Mouse (Mus musculus): Measurements from ENCODE around the gene Ackr4.

Gene Ackr4

DNA sequence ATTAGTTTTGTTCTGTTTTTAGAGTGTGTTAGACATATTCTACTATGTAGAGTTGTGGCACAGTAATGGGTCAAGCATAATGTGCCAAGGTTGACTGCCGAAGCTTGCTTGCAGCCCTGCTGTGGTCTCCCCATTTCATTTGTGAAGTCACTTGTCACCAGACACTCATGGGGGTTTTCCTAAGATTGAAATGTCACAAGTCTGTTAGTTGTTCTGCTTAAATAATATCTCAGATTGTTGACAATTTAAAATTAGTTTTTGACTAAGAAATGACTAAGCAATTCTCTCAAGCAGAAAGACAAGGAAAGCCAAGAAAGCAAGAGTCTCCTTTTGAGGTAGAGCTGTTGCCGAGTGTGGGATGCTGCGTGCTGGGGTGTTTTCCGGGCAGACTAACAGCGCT is 33.8 kb downstream of the Ackr4 start:
- no peak for DNase-seq (ENCODE audit: low read depth, low spot score)
- Histone ChIP-seq H3K36me3 (ENCODE audit: control insufficient read depth, insufficient read depth, low read length, poor library complexity, severe bottlenecking) (peaks cover 2% of the 10 kb centered on the region; the same call in 1 of the 2 replicates), H3K27me3 (ENCODE audit: control insufficient read depth, insufficient read depth, low read length, poor library complexity, severe bottlenecking) (no peaks in the 10 kb centered on the region)

DNA sequence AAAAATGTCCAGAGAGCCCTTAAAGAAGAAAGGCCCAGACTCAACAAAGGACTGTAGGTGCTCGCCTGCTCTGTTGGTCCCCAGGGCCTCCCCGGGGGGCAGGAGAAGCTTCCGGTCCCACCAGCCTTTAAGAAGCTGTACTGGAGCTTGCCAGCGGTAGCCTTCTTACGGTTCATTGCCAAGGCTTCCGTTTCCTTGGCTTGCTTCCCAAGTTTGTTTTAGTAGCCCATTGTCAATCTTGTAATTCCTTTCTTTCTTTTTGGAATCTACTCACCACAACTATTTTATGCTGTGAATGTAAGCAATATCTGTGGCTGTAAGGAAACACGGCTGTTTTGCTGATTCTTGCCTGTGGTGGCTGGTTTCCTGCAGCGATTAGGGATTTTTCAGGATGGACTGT is 38.2 kb downstream of the Ackr4 start:
- DNase-seq (ENCODE audit: low read depth, low spot score): no peak

DNA sequence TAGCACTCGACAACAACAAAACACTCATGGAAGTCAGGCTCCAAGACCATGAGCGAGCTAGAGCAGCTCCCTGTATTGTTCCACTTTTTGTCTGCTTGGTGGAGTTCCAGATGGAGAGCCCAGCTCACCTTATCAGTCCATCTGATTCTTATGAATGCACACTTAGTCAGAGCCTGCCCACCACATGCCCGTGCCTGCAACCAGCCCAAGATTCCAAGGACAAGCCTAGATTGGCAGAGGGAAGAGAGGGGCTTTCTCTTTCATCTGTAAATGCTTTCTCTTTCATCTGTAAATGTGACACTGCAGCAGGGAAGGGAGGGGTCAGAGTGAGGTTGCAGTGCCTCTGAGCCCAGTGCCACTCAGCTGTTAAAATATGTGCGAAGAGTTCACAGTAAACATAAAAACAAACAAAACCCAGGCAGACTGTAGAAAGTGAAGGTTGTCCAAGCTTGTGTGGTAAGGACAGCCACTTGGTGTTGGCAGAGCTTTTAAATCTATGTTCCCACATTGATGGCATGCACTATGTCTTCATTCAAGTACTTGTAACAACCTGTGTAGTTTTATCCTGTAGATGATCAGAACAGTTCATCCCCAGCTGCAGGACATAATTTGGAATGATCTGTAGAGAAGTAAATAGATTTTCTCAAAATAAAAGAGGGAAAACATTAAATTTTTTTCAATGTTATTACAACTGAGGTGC is 40.9 kb downstream of the Ackr4 start:
- DNase-seq (ENCODE audit: low read depth, low spot score): no peak
- Histone ChIP-seq H3K36me3 (ENCODE audit: control insufficient read depth, insufficient read depth, low read length, poor library complexity, severe bottlenecking) (peaks cover 3% of the 10 kb centered on the region; the same call in 1 of the 2 replicates), H3K27me3 (ENCODE audit: control insufficient read depth, insufficient read depth, low read length, poor library complexity, severe bottlenecking) (no peaks in the 10 kb centered on the region)

More for the DNA sequence above, 38.2 kb downstream of the Ackr4 start:
- Histone ChIP-seq H3K27me3 (ENCODE audit: control insufficient read depth, insufficient read depth, low read length, poor library complexity, severe bottlenecking) (no peaks in the 10 kb centered on the region), H3K36me3 (ENCODE audit: control insufficient read depth, insufficient read depth, low read length, poor library complexity, severe bottlenecking) (peaks cover 5% of the 10 kb centered on the region)

DNA sequence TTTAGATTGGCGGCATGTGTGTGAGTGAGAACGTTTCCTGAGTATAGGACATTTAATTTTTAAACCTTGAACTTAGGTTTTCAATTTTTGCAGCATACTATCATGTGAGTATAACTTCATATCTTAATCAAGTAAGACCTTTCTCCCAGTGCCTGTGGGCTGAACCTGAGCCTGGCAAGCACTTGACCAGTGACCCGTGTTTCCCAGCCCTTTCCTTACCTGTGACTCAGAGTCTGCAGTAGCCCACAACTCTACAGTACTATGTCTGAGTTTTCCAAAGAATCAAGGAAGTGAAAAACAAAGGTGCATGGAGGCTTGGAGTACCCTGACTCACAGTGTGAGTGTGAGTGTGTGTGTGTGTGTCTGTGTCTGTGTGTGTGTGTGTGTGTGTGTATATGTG is 46.7 kb downstream of the Ackr4 start:
- peaks cover 5% of the 10 kb centered on the region; the same call in 1 of the 2 replicates for H3K36me3 ChIP-seq (ENCODE audit: control insufficient read depth, insufficient read depth, low read length, poor library complexity, severe bottlenecking)
- no peaks in the 10 kb centered on the region for H3K27me3 ChIP-seq (ENCODE audit: control insufficient read depth, insufficient read depth, low read length, poor library complexity, severe bottlenecking)
- no peak for DNase-seq (ENCODE audit: low read depth, low spot score)

DNA sequence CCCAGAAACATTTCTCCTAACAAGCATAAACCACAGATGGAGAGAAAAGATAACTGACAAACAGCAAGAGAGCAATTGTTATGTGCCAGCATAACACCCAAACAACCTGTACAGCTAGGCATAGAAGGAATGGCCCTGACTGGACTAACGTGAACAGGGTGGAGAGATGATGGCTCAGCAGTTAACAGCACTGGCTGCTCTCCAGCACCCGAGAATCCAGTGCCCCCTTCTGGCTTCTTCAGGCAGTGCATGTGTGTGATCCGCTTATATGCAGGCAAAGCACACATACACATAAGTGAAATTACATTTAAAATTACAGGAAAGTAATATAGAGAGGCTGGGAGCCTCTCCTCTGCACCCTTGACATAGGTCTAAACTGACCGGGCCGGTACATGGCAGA is 47.4 kb downstream of the Ackr4 start:
- peak; percentile 73 for DNase-seq (ENCODE audit: low read depth, low spot score)
- Histone ChIP-seq H3K27me3 (ENCODE audit: control insufficient read depth, insufficient read depth, low read length, poor library complexity, severe bottlenecking) (no peaks in the 10 kb centered on the region), H3K36me3 (ENCODE audit: control insufficient read depth, insufficient read depth, low read length, poor library complexity, severe bottlenecking) (peaks cover 5% of the 10 kb centered on the region; the same call in 1 of the 2 replicates)

DNA sequence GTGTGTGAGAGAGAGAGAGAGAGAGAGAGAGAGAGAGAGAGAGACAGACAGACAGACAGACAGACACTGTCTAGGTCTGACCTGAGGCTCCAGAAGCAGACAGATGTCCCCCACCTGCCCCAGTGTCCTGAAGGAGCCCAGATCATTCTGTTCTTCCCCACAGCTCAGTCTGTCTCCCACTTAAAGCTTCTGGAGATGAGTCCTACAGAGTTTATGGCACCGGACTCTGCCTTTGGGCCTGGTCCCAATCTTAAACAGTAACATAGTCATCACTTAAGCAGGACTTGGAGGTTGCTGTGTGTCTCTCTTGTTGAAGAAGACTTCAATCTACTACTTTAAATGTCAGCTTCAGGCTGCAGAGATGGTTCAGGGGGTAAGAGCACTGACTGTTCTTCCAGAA is 48.0 kb downstream of the Ackr4 start:
- DNase-seq (ENCODE audit: low read depth, low spot score): no peak
- Histone ChIP-seq H3K27me3 (ENCODE audit: control insufficient read depth, insufficient read depth, low read length, poor library complexity, severe bottlenecking) (no peaks in the 10 kb centered on the region), H3K36me3 (ENCODE audit: control insufficient read depth, insufficient read depth, low read length, poor library complexity, severe bottlenecking) (peaks cover 3% of the 10 kb centered on the region; the same call in 1 of the 2 replicates)

DNA sequence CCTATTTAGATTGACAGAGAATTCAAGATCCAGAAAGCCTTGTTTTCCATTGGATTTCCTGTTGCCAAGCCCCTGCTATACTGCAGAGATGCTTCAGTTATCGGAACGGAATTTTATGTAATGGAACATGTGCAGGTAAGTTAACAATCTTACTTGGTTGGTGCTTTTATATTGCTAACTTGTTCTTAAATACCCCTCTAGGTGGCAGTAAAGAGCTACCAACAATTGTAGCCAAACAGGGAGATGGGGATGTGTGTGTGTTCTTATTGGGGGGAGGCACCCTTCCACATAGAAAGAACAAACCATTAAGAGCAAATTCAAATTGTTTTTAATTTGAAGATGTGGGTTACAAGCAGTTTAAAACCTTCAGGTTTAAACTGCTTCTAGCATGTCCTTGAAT is 50.9 kb downstream of the Ackr4 start:
- Histone ChIP-seq H3K36me3 (ENCODE audit: control insufficient read depth, insufficient read depth, low read length, poor library complexity, severe bottlenecking) (0 out of 2 replicates have a peak, but pooled peaks cover 2% of the 10 kb centered on the region), H3K27me3 (ENCODE audit: control insufficient read depth, insufficient read depth, low read length, poor library complexity, severe bottlenecking) (no peaks in the 10 kb centered on the region)
- DNase-seq (ENCODE audit: low read depth, low spot score): peak; percentile 63

DNA sequence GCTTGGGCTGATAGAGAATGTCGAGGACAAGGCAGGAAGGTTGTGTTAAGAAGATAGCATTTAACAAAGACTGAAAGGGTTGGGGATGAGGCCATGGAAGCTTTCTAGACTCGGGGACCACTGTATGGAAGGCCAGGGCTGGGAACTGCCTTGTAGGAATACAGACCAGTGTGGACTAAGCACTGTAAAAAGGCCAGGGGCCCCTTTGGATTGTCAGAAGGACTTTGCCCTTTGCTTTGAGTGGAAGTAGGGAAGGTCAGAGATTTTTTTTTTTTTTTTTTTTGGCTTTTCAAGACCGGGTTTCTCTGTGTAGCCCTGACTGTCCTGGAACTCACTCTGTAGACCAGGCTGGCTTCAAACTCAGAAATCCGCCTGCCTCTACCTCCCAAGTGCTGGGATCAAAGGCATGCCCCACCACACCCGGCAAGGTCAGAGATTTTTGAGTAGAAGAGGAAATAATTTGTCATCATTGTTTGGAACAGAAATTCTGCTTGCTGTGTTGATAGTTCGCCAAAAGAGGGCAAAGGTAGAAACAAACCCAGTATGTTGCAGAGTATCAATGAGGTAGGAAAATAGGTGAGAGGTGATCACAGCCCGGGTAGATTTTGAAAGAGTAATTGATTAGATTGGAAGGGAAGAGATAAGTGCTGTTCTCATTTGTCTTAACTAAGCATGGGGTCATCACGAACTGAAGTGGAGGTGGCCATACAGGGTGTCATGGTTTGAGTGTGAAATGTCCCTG is 55.7 kb downstream of the Ackr4 start:
- no peaks in the 10 kb centered on the region for H3K27me3 ChIP-seq (ENCODE audit: control insufficient read depth, insufficient read depth, low read length, poor library complexity, severe bottlenecking)
- no peak for DNase-seq (ENCODE audit: low read depth, low spot score)
- 0 out of 2 replicates have a peak, but pooled peaks cover 2% of the 10 kb centered on the region for H3K36me3 ChIP-seq (ENCODE audit: control insufficient read depth, insufficient read depth, low read length, poor library complexity, severe bottlenecking)

DNA sequence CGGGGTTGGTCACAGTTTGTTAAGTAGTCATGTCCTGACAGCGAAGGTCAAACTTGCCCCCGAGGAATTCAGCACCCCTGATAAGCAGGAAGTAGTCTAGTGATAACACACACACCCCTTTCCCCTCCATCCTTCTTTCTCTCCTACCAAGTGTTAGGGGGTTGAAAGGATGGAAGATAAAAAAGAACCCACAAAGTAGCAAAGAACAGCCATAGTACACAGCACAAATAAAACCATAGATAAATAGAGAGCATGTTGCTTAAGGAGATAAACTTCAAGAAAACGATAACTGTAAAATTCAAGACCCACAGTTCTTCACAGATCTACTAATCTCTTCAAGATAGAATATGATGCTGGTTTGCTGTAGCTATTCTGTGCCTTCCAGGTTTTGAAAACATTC is 56.5 kb downstream of the Ackr4 start:
- 0 out of 2 replicates have a peak, but pooled peaks cover 2% of the 10 kb centered on the region for H3K36me3 ChIP-seq (ENCODE audit: control insufficient read depth, insufficient read depth, low read length, poor library complexity, severe bottlenecking)
- DNase-seq (ENCODE audit: low read depth, low spot score): no peak
- no peaks in the 10 kb centered on the region for H3K27me3 ChIP-seq (ENCODE audit: control insufficient read depth, insufficient read depth, low read length, poor library complexity, severe bottlenecking)

DNA sequence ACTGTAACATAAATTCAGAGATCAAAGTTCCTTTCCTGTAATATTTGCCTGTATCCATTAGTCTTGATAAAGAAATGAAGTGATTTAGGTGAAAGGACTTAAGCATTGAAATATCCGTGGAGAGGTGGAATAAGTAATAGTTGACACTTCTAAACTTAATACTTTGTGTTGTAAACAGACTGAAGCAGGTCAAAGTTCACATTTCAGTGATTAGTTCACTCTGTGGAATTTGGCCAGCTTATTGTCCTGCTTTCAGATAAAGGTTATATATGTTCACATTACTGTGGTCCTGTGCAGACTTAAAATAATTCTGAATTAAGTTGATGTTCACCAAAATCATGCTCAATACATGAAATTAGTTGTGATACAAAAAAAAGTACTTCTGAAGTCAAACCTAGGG is 62.2 kb downstream of the Ackr4 start:
- no peak for DNase-seq (ENCODE audit: low read depth, low spot score)
- H3K27me3 ChIP-seq (ENCODE audit: control insufficient read depth, insufficient read depth, low read length, poor library complexity, severe bottlenecking): no peaks in the 10 kb centered on the region
- H3K36me3 ChIP-seq (ENCODE audit: control insufficient read depth, insufficient read depth, low read length, poor library complexity, severe bottlenecking): no peaks in the 10 kb centered on the region

DNA sequence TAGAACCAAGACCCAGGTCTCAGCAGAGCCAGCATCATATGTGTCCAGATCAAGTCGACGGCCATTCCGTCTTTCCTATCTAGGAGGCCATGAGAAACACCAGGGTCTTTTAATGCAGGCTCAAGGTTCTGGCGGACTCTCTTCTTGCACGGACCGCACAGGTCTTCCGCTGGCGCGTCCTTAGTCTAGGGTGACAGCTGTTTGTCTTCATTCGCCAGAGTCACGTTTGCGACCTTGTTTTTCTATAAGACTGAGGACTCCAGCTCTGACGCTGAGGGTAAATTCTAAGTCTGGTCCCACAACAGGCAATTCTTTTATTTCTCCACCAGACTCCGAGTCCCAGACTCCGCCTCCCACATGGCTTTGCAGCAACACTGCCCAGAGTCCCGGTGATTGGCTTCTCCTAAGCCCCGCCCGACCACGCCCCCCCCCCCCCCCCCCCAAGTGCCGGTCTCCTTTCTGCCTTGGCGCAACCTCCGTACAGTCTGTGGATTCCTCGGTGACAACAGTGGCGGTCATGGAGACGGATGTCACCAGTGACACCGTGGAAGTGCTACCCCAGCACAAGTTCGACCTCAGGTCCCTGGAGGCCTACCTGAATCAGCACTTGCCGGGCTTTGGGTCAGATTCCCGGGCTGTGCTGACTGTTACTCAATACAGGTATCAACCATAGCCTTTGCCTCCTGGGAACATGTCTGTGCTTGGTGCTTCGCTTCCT is 63.3 kb downstream of the Ackr4 start, which contains the start of gene Acad11:
Gene Acad11, plus strand, starts transcription at position 134 of the 718 bp plus-strand sequence.
- H3K27me3 ChIP-seq (ENCODE audit: control insufficient read depth, insufficient read depth, low read length, poor library complexity, severe bottlenecking): no peaks in the 10 kb centered on the region
- no peaks in the 10 kb centered on the region for H3K36me3 ChIP-seq (ENCODE audit: control insufficient read depth, insufficient read depth, low read length, poor library complexity, severe bottlenecking)
- peak; percentile 89 for DNase-seq (ENCODE audit: low read depth, low spot score)

DNA sequence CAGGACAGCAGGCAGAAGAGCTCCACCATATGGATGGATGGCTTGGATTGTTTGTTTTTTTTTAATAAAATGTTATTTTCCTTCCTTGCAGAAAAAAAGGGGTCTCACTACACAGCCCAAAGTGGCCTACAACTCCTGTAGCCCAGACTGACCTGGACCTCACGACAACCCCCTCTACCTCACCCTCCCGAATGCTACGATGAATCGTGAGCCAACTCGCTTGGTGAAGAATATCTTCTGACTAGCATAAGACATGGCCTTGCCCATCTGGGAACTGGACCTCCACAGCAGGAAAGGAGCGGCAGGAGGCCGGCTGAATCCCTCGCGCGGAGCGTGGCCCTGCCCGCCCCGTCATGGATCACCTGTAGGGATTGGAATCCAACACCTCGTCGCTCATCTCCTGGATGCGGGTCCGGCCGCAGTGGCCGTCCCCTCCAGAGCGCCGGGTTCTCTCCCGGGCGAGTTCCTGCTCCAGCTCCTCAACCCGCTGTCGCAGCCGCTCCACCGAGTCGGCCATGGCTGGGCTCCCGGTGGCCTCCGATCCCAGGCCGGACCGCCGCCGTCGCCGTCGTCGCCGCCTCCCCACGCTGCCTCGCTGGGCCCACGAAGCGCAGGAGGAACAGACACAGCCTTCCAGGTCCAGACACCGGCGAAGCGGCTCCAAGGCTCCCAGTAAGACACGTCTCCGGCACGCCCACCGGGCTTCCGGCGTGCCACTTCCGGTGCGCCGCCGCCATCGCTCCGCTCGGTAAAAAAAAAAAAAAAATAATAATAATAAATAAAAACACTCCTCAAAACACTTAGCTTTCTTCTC is 64.1 kb downstream of the Ackr4 start, which contains the start of gene Uba5:
Gene Uba5, minus strand, starts transcription at position 705 of the 814 bp plus-strand sequence.
- H3K27me3 ChIP-seq (ENCODE audit: control insufficient read depth, insufficient read depth, low read length, poor library complexity, severe bottlenecking): no peaks in the 10 kb centered on the region
- peak; percentile 8 for DNase-seq (ENCODE audit: low read depth, low spot score)
- no peaks in the 10 kb centered on the region for H3K36me3 ChIP-seq (ENCODE audit: control insufficient read depth, insufficient read depth, low read length, poor library complexity, severe bottlenecking)

DNA sequence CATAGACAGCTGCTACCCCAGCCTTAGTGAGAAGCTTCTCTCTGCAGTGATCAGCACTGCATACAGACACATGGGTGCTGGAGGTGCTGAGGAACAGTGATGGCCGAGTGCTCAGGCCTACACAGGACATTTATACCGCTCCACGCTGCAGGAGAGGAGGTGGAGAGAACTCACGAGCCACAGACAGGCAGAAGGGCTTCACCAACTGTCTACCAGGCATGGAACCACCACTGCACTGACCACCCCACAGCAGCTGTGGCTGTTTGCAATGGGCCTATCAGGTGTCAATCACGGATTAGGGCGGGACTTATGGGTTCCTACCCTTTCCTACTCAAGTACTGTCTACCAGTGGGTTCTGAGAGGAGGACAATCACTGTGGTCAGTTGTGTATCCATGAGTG is 75.7 kb downstream of the Ackr4 start:
- Histone ChIP-seq H3K36me3 (ENCODE audit: control insufficient read depth, insufficient read depth, low read length, poor library complexity, severe bottlenecking) (peaks cover 14% of the 10 kb centered on the region), H3K27me3 (ENCODE audit: control insufficient read depth, insufficient read depth, low read length, poor library complexity, severe bottlenecking) (no peaks in the 10 kb centered on the region)
- no peak for DNase-seq (ENCODE audit: low read depth, low spot score)

DNA sequence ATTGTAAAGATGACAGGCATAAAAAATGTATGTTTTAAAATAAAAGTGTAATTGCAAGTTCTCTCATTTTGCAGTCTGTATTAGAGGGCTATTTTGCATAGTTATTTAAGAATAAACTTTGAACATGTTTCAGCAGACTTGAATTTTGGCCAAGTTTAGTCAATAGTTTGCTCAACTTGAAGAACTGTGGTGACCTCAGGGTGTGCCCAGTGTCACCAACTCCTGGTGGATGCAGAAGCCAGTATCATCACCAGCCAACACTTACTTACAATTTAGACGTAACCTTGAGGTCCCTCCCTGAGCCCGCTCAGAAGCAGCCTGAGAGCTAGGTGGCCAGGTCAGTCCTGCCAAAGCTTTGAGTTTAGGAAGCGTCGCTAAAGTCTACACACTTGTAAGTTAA is 83.1 kb downstream of the Ackr4 start:
- Histone ChIP-seq H3K27me3 (ENCODE audit: control insufficient read depth, insufficient read depth, low read length, poor library complexity, severe bottlenecking) (no peaks in the 10 kb centered on the region), H3K36me3 (ENCODE audit: control insufficient read depth, insufficient read depth, low read length, poor library complexity, severe bottlenecking) (peaks cover 2% of the 10 kb centered on the region; the same call in 1 of the 2 replicates)
- no peak for DNase-seq (ENCODE audit: low read depth, low spot score)
